Mouse (Mus musculus): ENCODE data around the gene Amfr. TPM values are rescaled to one million over a fixed set of nuclear protein-coding genes. Genes with fewer than 3 reads are reported as not detected.
A peak's percentile ranks its signal among the peaks of the same experiment; 100 is the strongest.

The Amfr gene
- polyA plus RNA-seq, 1 experiment from 2014 or later: 49.6 TPM

DNA sequence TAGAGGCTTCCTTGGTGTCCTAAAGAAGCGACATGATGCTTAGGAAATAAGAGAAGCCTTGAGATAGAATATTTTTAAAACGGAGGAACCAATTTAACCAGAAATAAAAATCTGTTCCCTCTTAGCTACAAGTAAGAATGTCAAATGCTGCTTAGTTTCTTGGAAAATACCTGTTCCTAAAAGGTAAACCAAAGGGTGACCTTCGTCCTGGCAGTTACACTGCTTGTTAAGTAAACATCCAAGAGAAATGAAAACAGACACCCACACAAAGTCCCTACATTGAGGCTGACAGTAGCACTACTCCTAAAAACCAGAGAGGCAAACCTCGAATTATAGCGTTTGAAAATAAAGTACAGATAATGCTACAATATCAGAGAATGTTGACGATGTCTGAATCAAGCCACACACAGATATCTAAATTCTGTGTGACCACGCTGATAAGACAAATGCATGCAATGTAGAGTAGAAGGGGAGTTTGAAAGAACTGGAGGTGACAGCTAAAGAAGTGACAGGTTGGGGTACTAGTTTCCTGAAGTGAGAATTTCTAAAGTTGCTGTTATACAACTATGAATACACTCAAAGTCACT, 477 bp upstream of the Amfr start:
- Histone ChIP-seq H3K4me1 (peaks cover 30% of the 10 kb centered on the region), H3K4me2 (peak overlapping the region; percentile 96), H3K27me3 (no peaks in the 10 kb centered on the region), H3K4me3 (peak overlapping the region; percentile 79), H3K9ac (peak overlapping the region; percentile 91), H3K27ac (peak overlapping the region; percentile 90), H3K9me3 (no peaks in the 10 kb centered on the region), H3K36me3 (no peaks in the 10 kb centered on the region)
- WGBS: 16% methylated on average over 7 of the region's 7 CpGs
- no peak for ATAC-seq (ENCODE audit: borderline replicate concordance, extremely low read depth, low FRiP score, low TSS enrichment)

DNA sequence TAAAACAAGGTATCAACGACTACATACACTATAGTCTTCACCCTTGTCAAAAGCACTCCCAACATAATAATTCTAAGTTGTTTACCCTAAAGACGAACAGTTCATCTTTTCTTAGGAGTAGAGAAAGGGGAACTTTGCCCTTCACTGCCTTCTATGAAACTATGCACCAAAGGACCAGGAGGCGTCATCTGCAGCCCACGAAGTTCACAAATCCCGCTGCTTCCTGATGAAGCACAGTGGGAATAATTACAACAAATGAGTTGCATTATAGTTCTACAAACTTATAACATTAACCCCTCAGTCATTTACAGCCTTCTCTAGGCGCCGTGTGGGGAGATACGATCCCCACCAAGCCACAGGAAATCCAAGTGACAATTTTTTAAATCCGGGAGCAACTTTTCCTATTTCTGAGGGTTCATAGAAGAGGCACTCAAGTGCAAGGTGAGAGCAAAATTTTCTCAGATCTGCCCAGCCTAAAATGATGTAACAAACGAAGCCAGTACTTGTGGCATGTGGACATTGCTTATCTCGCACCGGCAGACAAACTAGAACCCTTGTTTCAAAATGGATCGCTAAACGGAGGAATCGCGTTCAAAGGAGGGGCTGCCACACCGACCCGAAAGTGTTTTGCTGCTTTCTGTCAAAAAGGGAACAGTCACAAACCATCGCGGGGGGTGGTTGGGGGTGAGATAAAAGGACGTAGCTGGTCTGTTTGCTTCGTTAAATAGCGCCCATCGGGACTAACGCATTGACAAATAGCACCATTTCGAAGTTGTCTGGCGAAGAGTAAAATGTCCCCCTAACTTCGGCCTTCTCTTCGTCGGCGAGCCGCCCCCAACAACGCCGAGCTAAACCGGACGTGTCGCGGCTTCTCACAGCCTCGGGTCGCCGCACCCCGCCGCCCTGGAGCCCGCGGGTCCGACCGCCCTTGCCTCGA, 1.3 kb downstream of the Amfr start:
- peak overlapping the region; percentile 90 for H3K27ac ChIP-seq
- 3% methylated on average over 48 of the region's 48 CpGs for WGBS
- no peaks in the 10 kb centered on the region for H3K36me3 ChIP-seq
- H3K27me3 ChIP-seq: no peaks in the 10 kb centered on the region
- peak overlapping the region; percentile 91 for H3K9ac ChIP-seq
- H3K4me3 ChIP-seq: peak overlapping the region; percentile 79
- ATAC-seq (ENCODE audit: borderline replicate concordance, extremely low read depth, low FRiP score, low TSS enrichment): no peak
- H3K4me2 ChIP-seq: peak overlapping the region; percentile 96
- peaks cover 30% of the 10 kb centered on the region for H3K4me1 ChIP-seq
- no peaks in the 10 kb centered on the region for H3K9me3 ChIP-seq

DNA sequence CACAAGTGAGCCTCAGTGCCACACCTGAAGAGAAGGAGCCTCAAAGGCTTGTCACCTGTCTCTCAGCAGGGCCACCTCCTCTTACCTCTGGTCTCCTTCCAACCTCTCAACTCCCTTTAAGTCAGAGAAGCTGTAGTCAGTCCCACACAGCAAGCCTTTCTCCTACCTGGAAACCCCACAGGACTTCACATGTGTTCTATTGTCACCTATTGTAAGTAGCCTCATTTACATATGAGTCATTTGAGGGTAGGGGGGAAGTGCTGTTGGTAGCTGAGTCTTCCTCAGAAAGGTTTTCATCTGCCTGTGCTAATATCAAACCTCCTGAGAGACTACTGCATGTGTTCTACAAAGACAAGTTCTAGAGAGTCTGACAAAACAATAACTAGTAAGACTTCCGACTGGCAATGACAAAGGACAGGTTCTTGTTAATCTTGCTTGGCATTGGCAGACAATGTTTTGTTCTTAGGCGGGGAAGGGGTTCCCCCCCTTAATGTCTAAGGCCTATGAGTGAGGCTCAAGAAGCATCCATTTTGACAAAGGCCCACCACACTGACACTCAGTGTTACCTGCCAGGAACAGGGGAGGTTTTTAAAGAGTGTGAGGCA, 2.4 kb downstream of the Amfr start:
- no peak for ATAC-seq (ENCODE audit: borderline replicate concordance, extremely low read depth, low FRiP score, low TSS enrichment)
- Histone ChIP-seq H3K9me3 (no peaks in the 10 kb centered on the region), H3K9ac (no peak overlapping the region), H3K4me1 (peaks cover 30% of the 10 kb centered on the region), H3K36me3 (no peaks in the 10 kb centered on the region), H3K27ac (no peak overlapping the region), H3K4me2 (no peak overlapping the region), H3K4me3 (no peak overlapping the region), H3K27me3 (no peaks in the 10 kb centered on the region)
- 76% methylated on average over 2 of the region's 2 CpGs for WGBS

DNA sequence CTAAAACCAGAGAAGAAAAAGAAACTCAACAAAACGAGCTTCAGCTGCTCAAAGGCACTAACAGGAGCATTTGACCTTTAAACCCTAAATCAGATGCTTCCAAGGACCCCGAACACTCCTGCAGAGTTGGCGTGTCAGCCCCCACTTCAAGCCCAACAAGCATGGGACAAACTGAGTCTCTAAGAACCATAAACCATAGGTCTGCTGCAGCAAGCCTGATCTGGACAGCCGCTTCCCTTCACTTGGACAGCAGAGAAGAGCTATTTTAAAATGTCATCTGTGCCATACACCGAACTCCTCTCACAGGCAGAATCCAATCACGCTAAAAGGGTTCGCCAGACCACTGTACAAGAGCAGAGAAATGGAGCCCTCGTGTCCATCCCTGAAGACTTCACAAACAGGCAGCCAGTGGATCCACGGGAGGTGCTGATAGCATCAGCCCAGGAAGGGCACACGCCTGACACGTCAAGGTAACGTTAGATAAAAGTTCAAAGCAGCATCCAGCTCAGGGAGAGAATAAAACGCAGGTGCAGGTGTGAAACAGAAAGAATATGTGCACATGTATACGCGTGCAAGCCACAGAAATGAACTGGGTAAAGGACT, 3.3 kb downstream of the Amfr start:
- no peak for ATAC-seq (ENCODE audit: borderline replicate concordance, extremely low read depth, low FRiP score, low TSS enrichment)
- no peak overlapping the region for H3K9ac ChIP-seq
- peaks cover 30% of the 10 kb centered on the region for H3K4me1 ChIP-seq
- H3K9me3 ChIP-seq: no peaks in the 10 kb centered on the region
- 0 out of 2 replicates have a peak, but pooled peaks cover 2% of the 10 kb centered on the region for H3K36me3 ChIP-seq
- H3K27me3 ChIP-seq: no peaks in the 10 kb centered on the region
- no peak overlapping the region for H3K27ac ChIP-seq
- H3K4me3 ChIP-seq: no peak overlapping the region
- WGBS: 54% methylated on average over 15 of the region's 15 CpGs
- H3K4me2 ChIP-seq: peak overlapping the region; percentile 8; the same call in 1 of the 2 replicates

DNA sequence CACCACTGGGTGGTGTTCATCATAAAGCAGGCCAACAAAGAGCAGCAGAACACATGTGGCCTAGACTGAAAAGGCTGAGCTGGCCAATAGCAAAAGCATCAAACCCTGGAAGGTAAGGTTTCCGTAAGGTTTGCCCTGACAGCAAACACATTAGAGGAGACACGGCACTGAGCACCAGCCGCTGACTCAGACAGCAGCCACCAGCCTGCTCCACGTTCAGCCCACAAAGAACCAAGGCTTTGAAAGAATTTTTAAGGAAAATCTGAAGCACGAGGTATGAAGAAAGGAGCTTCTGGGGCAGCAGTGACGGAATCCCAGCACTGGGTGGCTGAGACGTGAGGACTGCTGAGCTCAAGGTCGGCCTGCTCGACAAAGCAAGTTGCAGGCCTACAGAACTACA, 8.5 kb downstream of the Amfr start:
- no peaks in the 10 kb centered on the region for H3K27me3 ChIP-seq
- ATAC-seq (ENCODE audit: borderline replicate concordance, extremely low read depth, low FRiP score, low TSS enrichment): no peak
- H3K4me3 ChIP-seq: no peak overlapping the region
- H3K4me1 ChIP-seq: peaks cover 3% of the 10 kb centered on the region
- 84% methylated on average over 9 of the region's 9 CpGs for WGBS
- peaks cover 38% of the 10 kb centered on the region for H3K36me3 ChIP-seq
- no peak overlapping the region for H3K4me2 ChIP-seq
- H3K27ac ChIP-seq: no peak overlapping the region
- H3K9me3 ChIP-seq: no peaks in the 10 kb centered on the region
- no peak overlapping the region for H3K9ac ChIP-seq

DNA sequence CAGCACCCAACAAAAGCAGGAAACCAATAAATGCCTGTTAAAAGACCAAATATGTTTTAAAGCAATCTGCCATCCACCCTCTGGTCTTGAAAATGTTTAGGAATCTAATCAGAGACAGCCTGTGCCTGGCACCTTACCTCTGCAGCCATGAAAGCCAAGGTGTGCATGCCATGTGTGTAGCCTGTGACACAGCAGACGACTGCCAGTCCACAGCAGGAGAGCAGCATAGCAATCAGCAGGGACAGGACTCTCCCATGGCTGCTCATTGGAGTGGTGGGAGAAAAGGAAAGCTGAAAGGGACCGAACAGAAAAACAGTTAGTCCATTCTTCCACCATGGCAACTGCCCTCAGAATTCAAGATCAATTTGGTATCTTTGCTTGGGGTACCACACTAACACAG, 13.7 kb downstream of the Amfr start:
- Histone ChIP-seq H3K36me3 (peaks cover 53% of the 10 kb centered on the region), H3K4me1 (no peaks in the 10 kb centered on the region), H3K4me3 (no peak overlapping the region), H3K4me2 (no peak overlapping the region), H3K9ac (no peak overlapping the region), H3K27me3 (no peaks in the 10 kb centered on the region), H3K27ac (no peak overlapping the region), H3K9me3 (no peaks in the 10 kb centered on the region)
- 90% methylated on average over 2 of the region's 2 CpGs for WGBS
- no peak for ATAC-seq (ENCODE audit: borderline replicate concordance, extremely low read depth, low FRiP score, low TSS enrichment)

DNA sequence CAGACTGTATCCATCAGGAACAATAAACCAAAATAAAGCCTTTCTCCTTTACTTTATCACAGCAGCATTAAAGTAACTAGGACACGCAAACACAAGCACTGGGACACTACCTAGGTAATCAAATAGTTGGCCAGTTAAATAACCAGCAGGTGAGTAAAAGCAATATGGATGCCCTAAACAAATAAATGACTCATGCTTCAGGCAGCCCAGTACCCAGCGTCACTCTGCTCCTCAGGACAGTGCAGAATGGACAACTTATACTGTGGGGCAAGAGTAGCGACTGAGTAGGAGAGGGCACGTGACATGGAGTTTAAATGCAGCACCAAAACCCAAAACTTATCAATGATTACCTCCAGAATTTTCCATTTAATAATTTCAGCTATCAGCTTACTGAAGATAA, 22.9 kb downstream of the Amfr start:
- ATAC-seq (ENCODE audit: borderline replicate concordance, extremely low read depth, low FRiP score, low TSS enrichment): no peak
- Histone ChIP-seq H3K4me1 (no peaks in the 10 kb centered on the region), H3K9ac (no peak overlapping the region), H3K27ac (no peak overlapping the region), H3K4me3 (no peak overlapping the region), H3K36me3 (peaks cover 43% of the 10 kb centered on the region), H3K27me3 (no peaks in the 10 kb centered on the region), H3K9me3 (no peaks in the 10 kb centered on the region; the same call in 1 of the 2 replicates), H3K4me2 (no peak overlapping the region)
- 83% methylated on average over 4 of the region's 4 CpGs for WGBS

DNA sequence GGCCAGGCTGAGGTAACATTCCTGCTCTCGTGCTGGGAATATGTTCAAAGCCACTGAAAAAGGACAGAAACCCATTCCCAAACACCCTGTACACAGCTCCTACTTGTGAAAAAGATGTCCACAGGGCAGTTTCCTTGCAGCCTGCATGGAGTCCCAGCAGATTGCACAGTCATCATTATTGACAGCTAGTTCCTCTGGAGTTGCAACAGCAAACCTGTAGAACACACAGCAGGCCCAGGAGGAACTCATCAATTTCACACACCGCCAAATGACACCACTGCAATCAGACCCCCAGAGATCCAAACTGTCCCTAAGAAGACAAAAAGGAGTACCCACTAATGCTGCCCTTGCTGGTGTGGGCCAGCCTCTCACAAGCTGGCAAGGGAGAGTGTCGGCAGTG, 27.9 kb downstream of the Amfr start:
- Histone ChIP-seq H3K4me1 (no peaks in the 10 kb centered on the region), H3K36me3 (peaks cover 69% of the 10 kb centered on the region), H3K27ac (no peak overlapping the region), H3K9me3 (no peaks in the 10 kb centered on the region), H3K9ac (no peak overlapping the region), H3K4me3 (no peak overlapping the region), H3K27me3 (no peaks in the 10 kb centered on the region), H3K4me2 (no peak overlapping the region)
- WGBS: 82% methylated on average over 3 of the region's 3 CpGs
- ATAC-seq (ENCODE audit: borderline replicate concordance, extremely low read depth, low FRiP score, low TSS enrichment): no peak

DNA sequence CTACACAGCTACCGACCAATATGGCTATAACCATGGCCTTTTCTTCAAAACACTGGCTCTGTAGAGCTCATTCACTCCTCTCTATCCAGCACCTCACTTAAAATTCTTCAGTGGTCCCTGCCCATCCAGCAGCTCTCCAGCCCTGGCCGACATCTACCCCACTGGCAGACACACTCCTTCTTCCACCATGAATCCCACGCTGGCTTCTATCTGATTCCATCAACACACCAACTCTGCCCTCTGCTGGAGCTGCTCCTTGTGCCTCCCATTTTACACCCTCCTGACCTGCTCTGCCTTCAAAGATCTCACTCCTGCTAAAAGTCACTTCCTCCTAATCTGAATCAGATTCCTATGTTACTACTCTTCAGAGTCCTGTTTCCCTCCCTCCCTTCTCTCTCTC, 28.8 kb downstream of the Amfr start:
- H3K4me3 ChIP-seq: no peak overlapping the region
- peaks cover 70% of the 10 kb centered on the region for H3K36me3 ChIP-seq
- H3K27ac ChIP-seq: no peak overlapping the region
- no peaks in the 10 kb centered on the region for H3K4me1 ChIP-seq
- H3K27me3 ChIP-seq: no peaks in the 10 kb centered on the region
- no peak for ATAC-seq (ENCODE audit: borderline replicate concordance, extremely low read depth, low FRiP score, low TSS enrichment)
- no peak overlapping the region for H3K9ac ChIP-seq
- H3K4me2 ChIP-seq: no peak overlapping the region
- H3K9me3 ChIP-seq: no peaks in the 10 kb centered on the region
- 84% methylated on average over 3 of the region's 3 CpGs for WGBS

DNA sequence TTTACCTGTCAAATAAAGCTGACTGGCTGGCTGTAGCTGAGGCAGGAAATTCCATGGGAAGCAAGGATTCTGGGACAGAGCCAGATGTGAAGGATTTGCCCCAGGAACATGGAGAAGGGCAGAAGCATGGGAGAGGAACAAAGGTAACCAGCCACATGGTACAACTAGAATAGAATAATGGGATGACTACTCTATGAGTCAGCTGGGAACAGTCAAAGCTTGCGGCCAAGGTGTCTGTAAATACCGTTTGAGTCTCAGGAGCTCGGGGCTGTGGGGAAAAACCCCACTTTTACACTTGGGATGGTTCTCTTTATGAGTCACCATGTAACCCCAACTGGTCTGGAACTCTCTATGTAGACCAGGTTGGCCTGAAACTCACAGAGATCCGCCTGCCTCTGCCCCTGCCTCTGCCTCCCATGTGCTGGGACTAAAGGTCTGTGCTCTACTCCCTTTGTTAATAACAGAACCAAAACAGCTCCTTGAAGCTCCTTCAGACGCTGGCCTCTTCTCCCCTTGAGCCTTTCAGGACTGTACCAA, 30.9 kb downstream of the Amfr start:
- Histone ChIP-seq H3K27ac (no peak overlapping the region), H3K4me3 (no peak overlapping the region), H3K4me1 (no peaks in the 10 kb centered on the region), H3K27me3 (no peaks in the 10 kb centered on the region), H3K9me3 (no peaks in the 10 kb centered on the region), H3K4me2 (no peak overlapping the region), H3K9ac (no peak overlapping the region), H3K36me3 (peaks cover 74% of the 10 kb centered on the region)
- WGBS: 91% methylated on average over 5 of the region's 5 CpGs
- no peak for ATAC-seq (ENCODE audit: borderline replicate concordance, extremely low read depth, low FRiP score, low TSS enrichment)

DNA sequence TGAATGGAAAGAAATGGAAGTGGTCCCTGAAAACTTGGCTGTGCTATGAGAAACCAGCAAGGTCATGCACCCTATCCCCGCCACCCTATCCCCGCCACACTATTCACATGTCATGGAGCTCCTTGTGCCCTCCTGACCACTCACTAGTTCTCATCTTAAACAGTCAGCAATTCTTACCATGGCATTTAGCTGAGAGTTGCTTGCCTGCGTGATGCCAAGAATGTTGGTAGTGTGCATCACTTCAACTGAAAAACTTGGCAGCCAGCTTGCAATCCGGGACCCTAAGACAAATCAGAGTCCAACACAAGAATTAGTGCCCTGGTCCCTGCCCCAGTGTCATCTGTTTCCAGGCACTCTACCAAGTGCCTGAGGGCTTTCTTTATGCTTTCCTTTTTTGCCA, 32.5 kb downstream of the Amfr start:
- no peaks in the 10 kb centered on the region for H3K9me3 ChIP-seq
- H3K36me3 ChIP-seq: peaks cover 79% of the 10 kb centered on the region
- 89% methylated on average over 4 of the region's 4 CpGs for WGBS
- H3K27ac ChIP-seq: no peak overlapping the region
- no peaks in the 10 kb centered on the region for H3K4me1 ChIP-seq
- no peak for ATAC-seq (ENCODE audit: borderline replicate concordance, extremely low read depth, low FRiP score, low TSS enrichment)
- no peaks in the 10 kb centered on the region for H3K27me3 ChIP-seq
- no peak overlapping the region for H3K9ac ChIP-seq
- no peak overlapping the region for H3K4me2 ChIP-seq
- no peak overlapping the region for H3K4me3 ChIP-seq
